Mouse (Mus musculus) testis, adult 2 months (tissue): Measurements from ENCODE around the gene Gm10799.
"Not testable (repeated sequence)": the region's sequence is repeated elsewhere in the genome, so short reads cannot be mapped to it uniquely, and the experiment has no call there.

Source experiments
- CTCF ChIP-seq: fragments of 200-500 bp; IDR thresholded peaks from 2 replicates; pipeline ENCODE4 v1.5.1; 2012; ENCODE audit warnings: low read depth, mild to moderate bottlenecking, inconsistent platforms, low read length, moderate library complexity; ENCODE audit not compliant: control insufficient read depth, insufficient read depth, insufficient replicate concordance
- POLR2A ChIP-seq: fragments of 200-500 bp; IDR thresholded peaks from 2 replicates; pipeline ENCODE4 v1.6.1; 2012; ENCODE audit warnings: low read depth, mild to moderate bottlenecking, inconsistent platforms, low read length, moderate library complexity; ENCODE audit not compliant: control insufficient read depth

DNA sequence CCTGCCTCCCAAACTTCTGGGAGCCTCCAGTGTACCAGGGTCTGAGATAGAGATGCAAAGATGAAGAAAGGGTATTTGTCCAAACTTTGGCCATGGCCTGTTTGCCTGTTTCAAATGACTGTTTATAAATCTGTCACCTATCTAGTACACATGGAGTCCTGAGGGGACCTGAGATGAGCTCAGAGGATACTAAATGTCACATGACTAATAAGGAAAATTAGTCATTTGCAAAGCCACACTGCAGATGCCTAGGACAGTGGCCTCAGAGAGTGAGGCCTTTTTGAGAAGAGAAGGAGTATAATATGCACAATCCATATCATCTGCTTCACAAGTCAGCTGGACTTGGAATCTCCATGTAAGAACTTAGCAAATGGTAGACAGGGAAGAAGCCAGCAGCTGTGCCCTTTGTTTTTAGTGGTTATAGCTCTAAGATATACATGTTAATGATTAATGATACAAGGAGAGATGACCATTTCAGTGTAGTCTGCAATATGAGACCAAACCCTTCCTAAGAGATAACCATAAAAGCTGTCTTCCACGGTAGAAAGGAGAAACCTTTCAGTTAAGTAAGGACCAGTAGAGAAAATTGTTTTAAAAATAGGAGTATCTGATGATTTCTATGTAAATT is 42.9 kb upstream of the Gm10799 start:
- TF ChIP-seq CTCF, POLR2A: not testable (repeated sequence)
